Mouse (Mus musculus) frontal cortex, postnatal 36 days (tissue): ENCODE measurements at regions not wholly inside any gene's neighbourhood (a gene's known extent, or its start where the extent isn't known, plus 50 kb on each side); places are given as distances from the start of the nearest gene placed in this dataset.

Experiments
- DNase-seq, 2 experiments: peaks; one replicate each; pipeline ENCODE4 v3.0.0; 2022; ENCODE audit warnings: low spot score in 2 of 2

DNA sequence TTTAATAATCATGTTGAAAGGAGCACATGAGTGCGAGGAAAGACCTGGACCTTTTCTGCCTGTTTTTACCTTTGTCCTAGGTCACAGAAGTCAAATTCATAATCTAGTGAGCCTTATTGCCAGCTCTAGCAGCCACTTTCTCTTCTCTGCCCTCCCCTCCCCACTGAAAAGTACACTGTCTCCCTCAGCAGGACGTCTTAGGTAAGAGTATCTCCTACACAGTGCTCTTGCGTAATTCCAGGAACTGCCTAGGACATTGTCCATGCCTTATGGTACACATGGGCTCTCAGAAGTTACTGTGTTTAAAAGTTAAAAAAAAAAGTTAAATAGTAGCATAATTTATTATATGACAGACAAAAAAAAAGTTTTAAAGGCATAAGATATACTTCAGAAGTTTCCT, 100.7 kb upstream of the Irak1bp1 start:
- no peak for DNase-seq

DNA sequence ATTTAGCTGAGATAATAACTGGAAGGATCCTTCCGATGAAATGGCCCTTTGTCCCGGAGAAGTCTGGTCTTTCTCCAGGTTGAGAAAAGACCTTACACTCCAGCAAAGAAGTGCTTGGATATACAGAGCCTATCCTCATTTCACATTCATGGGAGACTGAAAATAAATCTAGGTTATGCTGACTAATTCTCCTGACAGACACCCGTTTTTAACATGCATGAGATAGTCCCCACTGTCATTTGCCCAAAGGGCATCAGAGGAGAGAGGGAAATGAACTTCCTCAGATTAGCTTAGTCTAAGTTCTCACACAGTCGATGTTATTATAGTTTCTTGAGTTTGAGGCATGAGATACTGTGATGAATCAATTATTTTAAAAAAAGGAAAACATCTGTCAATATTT, 99.7 kb upstream of the Irak1bp1 start:
- DNase-seq = no peak

DNA sequence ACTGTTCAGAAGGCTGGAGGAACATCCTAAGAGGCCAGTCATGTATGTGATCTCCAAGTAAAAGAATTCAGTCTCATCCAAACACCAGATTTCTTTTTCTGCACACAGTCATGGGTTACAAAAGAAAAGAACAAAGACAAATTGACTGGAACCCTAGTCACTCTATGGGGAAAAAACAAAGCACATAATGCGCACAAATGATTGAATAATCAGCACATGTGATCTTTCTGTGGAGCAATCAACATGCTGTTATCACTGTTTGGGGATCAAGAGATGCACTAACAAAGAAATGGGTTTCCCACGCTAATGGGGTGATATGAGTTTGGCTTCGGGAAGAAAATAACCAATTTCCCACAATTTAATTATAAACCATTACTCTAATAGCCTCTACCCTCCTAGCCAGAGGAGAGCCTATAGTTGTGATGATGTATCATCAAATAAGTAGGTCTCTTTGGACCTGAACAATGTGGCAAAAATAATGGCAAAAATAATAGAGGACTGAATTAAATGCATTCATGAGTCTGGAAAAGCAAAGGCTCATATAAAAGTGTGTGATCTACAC, 96.2 kb upstream of the Irak1bp1 start:
- DNase-seq = no peak

DNA sequence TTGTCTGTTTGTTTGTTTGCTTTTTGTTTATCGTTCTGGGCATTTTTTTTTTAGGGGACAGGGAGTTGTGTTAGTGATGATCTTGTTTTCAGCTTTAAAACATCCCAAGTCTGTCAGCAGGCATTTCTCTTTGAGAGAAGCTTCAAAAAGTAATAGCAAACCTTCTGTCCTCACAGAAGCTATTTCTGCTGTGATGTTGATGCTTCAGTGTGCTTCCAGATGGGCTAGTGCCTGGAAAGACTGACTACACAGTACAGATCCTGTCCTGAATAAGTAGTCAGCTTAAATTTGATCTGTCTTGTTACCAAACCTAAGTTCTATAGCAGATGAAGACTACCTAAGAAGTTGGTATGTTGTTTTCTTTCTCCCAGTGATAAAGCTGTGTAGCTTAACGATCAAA, 94.4 kb upstream of the Irak1bp1 start:
- no peak for DNase-seq

DNA sequence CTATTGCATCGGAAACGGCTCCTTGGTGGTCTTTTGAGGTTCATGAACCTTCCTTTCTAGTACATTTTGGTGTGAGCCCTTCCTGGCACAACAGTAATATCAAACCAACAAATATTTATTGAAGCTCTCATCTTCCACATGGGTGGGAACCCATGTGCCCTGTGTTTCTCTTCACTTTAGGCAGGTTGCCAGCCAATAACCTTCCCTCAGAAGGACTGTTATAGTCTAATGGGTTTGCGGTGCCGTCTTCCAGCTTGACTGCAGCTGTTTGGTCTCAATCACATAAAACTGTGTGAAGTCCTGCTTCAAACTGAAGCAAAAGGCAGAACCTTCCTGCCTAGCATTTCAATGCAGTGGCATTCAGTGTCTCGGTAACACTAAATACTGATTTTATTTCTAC, 69.4 kb upstream of the Irak1bp1 start:
- no peak for DNase-seq

DNA sequence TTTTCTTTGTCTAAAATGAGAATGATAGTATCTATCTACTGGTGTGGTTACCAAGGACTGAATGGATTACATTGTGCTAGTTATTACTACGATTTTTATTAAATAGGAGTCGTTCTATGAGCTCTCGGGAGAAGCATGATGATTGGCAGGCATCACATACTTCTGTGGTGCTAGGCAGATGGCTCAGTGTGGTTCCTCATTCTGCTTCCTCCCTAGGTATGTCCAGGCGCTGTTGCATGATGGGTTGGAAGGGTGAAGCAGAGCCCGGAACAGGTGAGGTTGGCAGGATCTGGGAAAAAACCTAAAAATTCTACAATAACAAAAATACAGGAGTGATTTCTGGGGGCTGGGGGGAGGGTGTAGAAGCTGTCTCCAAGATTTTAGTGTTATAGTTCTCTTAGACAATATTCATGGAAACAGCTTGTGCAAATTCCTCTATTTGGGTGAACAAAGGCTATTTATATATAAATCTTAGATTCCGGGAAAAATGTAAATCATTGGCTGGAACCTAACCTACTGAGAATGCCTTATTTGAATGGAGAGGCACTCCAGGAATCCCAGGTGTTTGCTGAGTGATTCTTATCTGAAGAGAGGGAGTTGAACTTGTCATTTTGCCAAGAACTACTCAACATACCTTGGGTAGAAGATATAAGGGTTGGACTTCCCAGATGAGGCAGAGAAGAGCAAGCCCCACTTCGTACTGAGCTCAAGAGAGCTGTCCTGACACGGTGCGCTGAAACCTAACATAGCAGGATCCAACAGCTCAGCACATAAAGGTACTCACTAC, 68.5 kb upstream of the Irak1bp1 start:
- no peak for DNase-seq

DNA sequence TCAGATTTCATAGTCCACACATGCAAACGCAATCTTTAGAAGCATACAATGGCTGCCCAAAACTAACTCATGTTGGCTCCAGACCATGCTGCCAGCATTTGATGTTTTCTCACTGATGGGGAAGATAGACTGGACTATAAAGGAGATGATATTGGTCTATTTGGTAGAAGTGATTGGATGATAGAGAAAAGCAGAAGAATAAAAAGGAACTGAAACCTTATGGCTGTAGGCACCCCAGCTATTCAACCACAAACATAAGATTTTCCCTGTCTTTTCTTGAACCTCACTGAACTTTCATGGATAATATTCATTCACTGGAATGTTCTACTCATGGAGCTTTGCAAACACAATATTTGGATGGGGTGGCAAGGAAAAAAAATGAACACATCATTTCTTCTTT, 65.7 kb upstream of the Irak1bp1 start:
- no peak for DNase-seq
